Mouse (Mus musculus): ENCODE data around the gene Fxyd6. TPM values are rescaled to one million over a fixed set of nuclear protein-coding genes. Genes with fewer than 3 reads are reported as not detected.

Gene Fxyd6
- polyA plus RNA-seq, 1 experiment = not detected

- peak overlapping the region; percentile 56 for H3K4me3 ChIP-seq (ENCODE audit: insufficient read depth, low read depth, low read length)
- TF ChIP-seq POLR2A (IDR thresholded peaks at IDR 0.05; ENCODE audit: insufficient read depth, low read depth, low read length) (no peak), CTCF (IDR thresholded peaks at IDR 0.05; ENCODE audit: insufficient read depth, low read depth, low read length) (no peak)
- 13% methylated on average over 25 of the region's 25 CpGs for WGBS
- H3K27ac ChIP-seq (ENCODE audit: insufficient read depth, low read depth, low read length) = no peak overlapping the region
- H3K4me1 ChIP-seq (ENCODE audit: control insufficient read depth, insufficient read depth, low read length) = peaks cover 21% of the 10 kb centered on the region
Observed at GRCm38 (mm10) chr9:45370616-45371336, 791 bp downstream of the Fxyd6 start.

- no peak overlapping the region for H3K27ac ChIP-seq (ENCODE audit: insufficient read depth, low read depth, low read length)
Observed at GRCm38 (mm10) chr9:45371337-45371707, 1.3 kb downstream of the Fxyd6 start.

DNA sequence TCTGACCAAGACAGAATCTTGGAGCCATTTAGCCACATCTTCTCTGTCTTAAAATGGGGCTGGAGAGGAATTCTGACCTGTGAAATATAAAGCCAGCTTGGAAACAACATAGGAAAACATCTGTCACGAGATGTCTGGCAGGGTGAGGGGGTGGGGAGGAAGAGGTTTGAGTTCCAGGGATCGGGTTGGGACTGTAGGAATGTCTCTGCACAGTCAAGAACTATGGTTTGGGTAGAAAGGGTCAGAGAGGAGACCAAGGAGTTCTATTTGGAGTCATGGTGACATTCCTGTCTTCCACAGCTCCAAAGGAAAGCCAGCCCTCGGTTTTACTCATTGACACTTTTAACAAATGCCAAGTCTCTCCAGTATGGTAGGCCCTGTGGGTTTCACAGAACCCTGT lies 3.9 kb downstream of the Fxyd6 start:
- Histone ChIP-seq H3K4me1 (ENCODE audit: control insufficient read depth, insufficient read depth, low read length) (peaks cover 21% of the 10 kb centered on the region), H3K4me3 (ENCODE audit: insufficient read depth, low read depth, low read length) (no peak overlapping the region), H3K27ac (ENCODE audit: insufficient read depth, low read depth, low read length) (no peak overlapping the region)
- no peak for TF ChIP-seq POLR2A (IDR thresholded peaks at IDR 0.05; ENCODE audit: insufficient read depth, low read depth, low read length)
- no peak for TF ChIP-seq CTCF (IDR thresholded peaks at IDR 0.05; ENCODE audit: insufficient read depth, low read depth, low read length)
- 83% methylated on average over 3 of the region's 3 CpGs for WGBS

More at GRCm38 (mm10) chr9:45371337-45371707, 1.3 kb downstream of the Fxyd6 start:
- WGBS = 38% methylated on average over 2 of the region's 2 CpGs
- peak overlapping the region; percentile 56 for H3K4me3 ChIP-seq (ENCODE audit: insufficient read depth, low read depth, low read length)
- TF ChIP-seq CTCF (IDR thresholded peaks at IDR 0.05; ENCODE audit: insufficient read depth, low read depth, low read length) (no peak), POLR2A (IDR thresholded peaks at IDR 0.05; ENCODE audit: insufficient read depth, low read depth, low read length) (no peak)
- peaks cover 21% of the 10 kb centered on the region for H3K4me1 ChIP-seq (ENCODE audit: control insufficient read depth, insufficient read depth, low read length)

- Histone ChIP-seq H3K27ac (ENCODE audit: insufficient read depth, low read depth, low read length) (no peak overlapping the region), H3K4me1 (ENCODE audit: control insufficient read depth, insufficient read depth, low read length) (peaks cover 19% of the 10 kb centered on the region), H3K4me3 (ENCODE audit: insufficient read depth, low read depth, low read length) (no peak overlapping the region)
- TF ChIP-seq POLR2A (IDR thresholded peaks at IDR 0.05; ENCODE audit: insufficient read depth, low read depth, low read length) (no peak), CTCF (IDR thresholded peaks at IDR 0.05; ENCODE audit: insufficient read depth, low read depth, low read length) (no peak)
- 95% methylated on average over 6 of the region's 6 CpGs for WGBS
Observed at GRCm38 (mm10) chr9:45374988-45375502, 5.1 kb downstream of the Fxyd6 start.

GRCm38 (mm10) chr9:45376427-45376826 lies 6.4 kb downstream of the Fxyd6 start:
- peaks cover 20% of the 10 kb centered on the region for H3K4me1 ChIP-seq (ENCODE audit: control insufficient read depth, insufficient read depth, low read length)
- H3K4me3 ChIP-seq (ENCODE audit: insufficient read depth, low read depth, low read length) = no peak overlapping the region
- 64% methylated on average over 4 of the region's 4 CpGs for WGBS
- TF ChIP-seq CTCF (IDR thresholded peaks at IDR 0.05; ENCODE audit: insufficient read depth, low read depth, low read length) (no peak), POLR2A (IDR thresholded peaks at IDR 0.05; ENCODE audit: insufficient read depth, low read depth, low read length) (no peak)
- no peak overlapping the region for H3K27ac ChIP-seq (ENCODE audit: insufficient read depth, low read depth, low read length)

DNA sequence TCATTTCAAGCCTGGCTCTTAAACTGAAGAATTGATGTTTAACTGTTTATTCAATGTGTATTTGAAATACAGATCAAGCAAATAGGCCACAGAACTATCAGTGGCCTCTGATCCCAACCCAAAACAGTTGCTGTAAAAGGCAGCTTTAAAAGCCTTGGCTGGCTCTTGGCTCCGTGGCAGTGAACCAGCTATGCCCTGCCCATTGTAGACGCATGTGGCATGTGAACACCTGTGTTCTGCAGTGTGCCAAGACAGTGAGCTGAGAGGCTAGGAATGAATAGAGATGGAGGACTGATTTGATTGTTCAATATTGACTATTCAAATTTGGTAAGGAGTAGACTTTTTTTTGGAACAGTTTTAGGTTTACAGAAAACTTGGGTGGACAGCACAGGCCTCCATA lies 6.9 kb downstream of the Fxyd6 start:
- Histone ChIP-seq H3K4me1 (ENCODE audit: control insufficient read depth, insufficient read depth, low read length) (peaks cover 23% of the 10 kb centered on the region), H3K4me3 (ENCODE audit: insufficient read depth, low read depth, low read length) (no peak overlapping the region)
- WGBS = 63% methylated on average over 2 of the region's 2 CpGs

GRCm38 (mm10) chr9:45380411-45381251 lies 10.6 kb downstream of the Fxyd6 start:
- H3K4me1 ChIP-seq (ENCODE audit: control insufficient read depth, insufficient read depth, low read length) = peaks cover 21% of the 10 kb centered on the region
- 37% methylated on average over 10 of the region's 10 CpGs for WGBS

More for the DNA sequence above, 6.9 kb downstream of the Fxyd6 start:
- no peak overlapping the region for H3K27ac ChIP-seq (ENCODE audit: insufficient read depth, low read depth, low read length)
- TF ChIP-seq CTCF (IDR thresholded peaks at IDR 0.05; ENCODE audit: insufficient read depth, low read depth, low read length) (no peak), POLR2A (IDR thresholded peaks at IDR 0.05; ENCODE audit: insufficient read depth, low read depth, low read length) (no peak)

DNA sequence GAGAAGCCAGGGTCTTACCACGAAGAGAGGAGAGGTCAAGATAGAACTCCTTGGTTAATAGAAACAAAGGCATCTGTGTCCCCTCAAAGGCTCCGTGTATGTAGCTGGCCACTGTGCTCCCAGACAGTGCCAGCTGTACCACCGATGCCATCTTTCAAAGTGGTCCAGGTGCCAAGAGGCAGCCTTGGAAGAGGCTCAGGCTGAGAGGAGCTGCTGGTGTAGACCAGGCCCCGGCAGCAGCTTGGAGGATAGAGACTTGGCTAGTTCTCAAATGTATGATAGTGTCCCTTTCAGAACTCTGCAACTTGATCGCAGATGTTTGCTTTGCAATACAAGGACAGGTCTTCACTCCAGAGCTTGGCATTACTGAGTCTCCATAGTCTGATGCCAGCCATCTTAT lies 12.4 kb downstream of the Fxyd6 start:
- TF ChIP-seq CTCF (IDR thresholded peaks at IDR 0.05; ENCODE audit: insufficient read depth, low read depth, low read length) (no peak), POLR2A (IDR thresholded peaks at IDR 0.05; ENCODE audit: insufficient read depth, low read depth, low read length) (no peak)
- peaks cover 21% of the 10 kb centered on the region for H3K4me1 ChIP-seq (ENCODE audit: control insufficient read depth, insufficient read depth, low read length)
- H3K27ac ChIP-seq (ENCODE audit: insufficient read depth, low read depth, low read length) = no peak overlapping the region; the same call in 1 of the 2 replicates
- WGBS = 58% methylated on average over 5 of the region's 5 CpGs
- no peak overlapping the region for H3K4me3 ChIP-seq (ENCODE audit: insufficient read depth, low read depth, low read length)

More at GRCm38 (mm10) chr9:45380411-45381251, 10.6 kb downstream of the Fxyd6 start:
- TF ChIP-seq CTCF (IDR thresholded peaks at IDR 0.05; ENCODE audit: insufficient read depth, low read depth, low read length) (no peak), POLR2A (IDR thresholded peaks at IDR 0.05; ENCODE audit: insufficient read depth, low read depth, low read length) (no peak)
- H3K4me3 ChIP-seq (ENCODE audit: insufficient read depth, low read depth, low read length) = no peak overlapping the region
- no peak overlapping the region for H3K27ac ChIP-seq (ENCODE audit: insufficient read depth, low read depth, low read length)

DNA sequence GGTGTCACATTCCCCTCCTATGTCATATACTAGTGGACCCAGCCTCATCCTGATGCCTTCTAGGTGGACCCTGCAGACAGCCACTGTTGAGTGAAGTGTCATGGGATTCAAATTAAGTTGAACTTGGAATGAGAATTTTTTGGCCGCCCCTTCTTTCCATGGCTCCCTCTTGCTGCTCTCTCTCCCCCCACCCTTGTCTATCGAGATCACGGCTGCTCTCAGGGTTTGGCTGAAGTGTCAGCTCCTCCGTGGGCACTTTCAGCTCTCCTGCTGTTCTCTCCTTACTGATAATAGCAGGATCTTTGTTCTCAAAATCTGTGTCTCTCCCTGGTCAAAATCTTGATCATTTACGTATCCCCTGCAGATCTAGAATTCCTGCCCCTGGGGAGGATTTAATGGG lies 12.8 kb downstream of the Fxyd6 start:
- WGBS = 77% methylated on average over 5 of the region's 5 CpGs
- no peak overlapping the region for H3K27ac ChIP-seq (ENCODE audit: insufficient read depth, low read depth, low read length)
- H3K4me3 ChIP-seq (ENCODE audit: insufficient read depth, low read depth, low read length) = no peak overlapping the region
- H3K4me1 ChIP-seq (ENCODE audit: control insufficient read depth, insufficient read depth, low read length) = peaks cover 21% of the 10 kb centered on the region
- TF ChIP-seq CTCF (IDR thresholded peaks at IDR 0.05; ENCODE audit: insufficient read depth, low read depth, low read length) = no peak

Data from olfactory bulb, adult 2 months (tissue).